Mouse (Mus musculus) stomach, embryonic 14.5 days (tissue): Measurements from ENCODE around the gene Slc1a2. TPM values are rescaled to one million over a fixed set of nuclear protein-coding genes. Genes with fewer than 3 reads are reported as not detected.

Source experiments
- ATAC-seq: fragments of 200-750 bp; cut with Nextera tagmentation; 2 replicates; pipeline ENCODE4 v1.8.0; 2017; ENCODE audit warnings: low read depth, moderate TSS enrichment; ENCODE audit not compliant: insufficient number of reproducible peaks, insufficient read depth, low FRiP score
- H3K27ac ChIP-seq: fragments of 300-500 bp; sonication (generic); 2 replicates; pipeline ENCODE4 v1.5.1; 2014; ENCODE audit warnings: mild to moderate bottlenecking, low read length, moderate library complexity, mixed read lengths
- H3K27me3 ChIP-seq: fragments of 300-500 bp; sonication (generic); 2 replicates; pipeline ENCODE4 v1.6.1; 2014; ENCODE audit warnings: low read length, control low read depth, mixed read lengths; ENCODE audit not compliant: control insufficient read depth, insufficient read depth
- H3K36me3 ChIP-seq: fragments of 300-500 bp; sonication (generic); 2 replicates; pipeline ENCODE4 v1.6.1; 2014; ENCODE audit warnings: mild to moderate bottlenecking, control low read depth, low read length, moderate library complexity, mixed read lengths; ENCODE audit not compliant: control insufficient read depth, insufficient read depth
- H3K4me1 ChIP-seq: fragments of 300-500 bp; sonication (generic); 2 replicates; pipeline ENCODE4 v1.6.1; 2014; ENCODE audit warnings: low read length, control low read depth, mixed read lengths; ENCODE audit not compliant: control insufficient read depth, insufficient read depth
- H3K4me2 ChIP-seq: fragments of 300-500 bp; sonication (generic); replicated peaks from 2 replicates; pipeline ENCODE4 v1.6.1; 2014; ENCODE audit warnings: low read depth, low read length, control low read depth
- H3K4me3 ChIP-seq: fragments of 300-500 bp; sonication (generic); 2 replicates; pipeline ENCODE4 v1.5.1; 2014; ENCODE audit warnings: low read depth, low read length, control low read depth
- H3K9ac ChIP-seq: fragments of 300-500 bp; sonication (generic); replicated peaks from 2 replicates; pipeline ENCODE4 v1.6.1; 2014; ENCODE audit warnings: low read depth, mild to moderate bottlenecking, control low read depth, low read length, moderate library complexity, mixed read lengths
- H3K9me3 ChIP-seq: fragments of 300-500 bp; sonication (generic); 2 replicates; pipeline ENCODE4 v1.6.1; 2016; ENCODE audit warnings: low read depth, low read length, control low read depth; ENCODE audit not compliant: control insufficient read depth
- WGBS: fragments of 180-500 bp; shearing (Covaris S2); extraction: QIAGEN DNeasy Blood & Tissue Kit; methylation state at CpG from one replicate; pipeline ENCODE4 v1.1.7; 2014; 5-methylcytosine and 5-hydroxymethylcytosine counted together
- polyA plus RNA-seq: library from polyadenylated mRNA; unstranded; fragments of >200 nt; fragmentation: Nextera tagmentation; extraction: Ambion mirVana; gene quantifications from 2 replicates; pipeline ENCODE4 v1.2.1, GENCODE M21; 2014

The Slc1a2 gene
- polyA plus RNA-seq, 1 experiment from 2014 or later, result 1.0 TPM

GRCm38 (mm10) chr2:102695541-102695940, 37.1 kb downstream of the Slc1a2 start:
- H3K36me3 ChIP-seq, result no peaks in the 10 kb centered on the region
- H3K4me1 ChIP-seq, result no peaks in the 10 kb centered on the region
- no peak overlapping the region for H3K4me2 ChIP-seq
- H3K4me3 ChIP-seq, result no peak overlapping the region
- H3K27me3 ChIP-seq, result no peaks in the 10 kb centered on the region
- H3K9ac ChIP-seq, result no peak overlapping the region
- ATAC-seq, result no peak
- H3K27ac ChIP-seq, result no peak overlapping the region
- no peaks in the 10 kb centered on the region for H3K9me3 ChIP-seq

GRCm38 (mm10) chr2:102697732-102698131, 39.3 kb downstream of the Slc1a2 start:
- Histone ChIP-seq H3K9ac (no peak overlapping the region), H3K4me2 (no peak overlapping the region), H3K4me3 (no peak overlapping the region), H3K27ac (no peak overlapping the region), H3K27me3 (no peaks in the 10 kb centered on the region), H3K4me1 (no peaks in the 10 kb centered on the region), H3K36me3 (no peaks in the 10 kb centered on the region), H3K9me3 (no peaks in the 10 kb centered on the region)
- WGBS, result 72% methylated on average over 2 of the region's 2 CpGs
- no peak for ATAC-seq

GRCm38 (mm10) chr2:102699921-102700320, 41.5 kb downstream of the Slc1a2 start:
- Histone ChIP-seq H3K4me1 (no peaks in the 10 kb centered on the region), H3K27me3 (no peaks in the 10 kb centered on the region), H3K36me3 (no peaks in the 10 kb centered on the region), H3K9ac (no peak overlapping the region), H3K4me2 (no peak overlapping the region), H3K4me3 (no peak overlapping the region), H3K27ac (no peak overlapping the region), H3K9me3 (no peaks in the 10 kb centered on the region)
- WGBS, result 88% methylated on average over 7 of the region's 7 CpGs
- ATAC-seq, result no peak

GRCm38 (mm10) chr2:102700695-102701094, 42.2 kb downstream of the Slc1a2 start:
- no peaks in the 10 kb centered on the region for H3K36me3 ChIP-seq
- no peaks in the 10 kb centered on the region for H3K9me3 ChIP-seq
- no peak overlapping the region for H3K4me2 ChIP-seq
- no peak for ATAC-seq
- no peaks in the 10 kb centered on the region for H3K27me3 ChIP-seq
- WGBS, result 94% methylated on average over 2 of the region's 2 CpGs
- no peak overlapping the region for H3K9ac ChIP-seq
- H3K4me3 ChIP-seq, result no peak overlapping the region
- H3K27ac ChIP-seq, result no peak overlapping the region
- H3K4me1 ChIP-seq, result no peaks in the 10 kb centered on the region

- no peaks in the 10 kb centered on the region for H3K9me3 ChIP-seq
- H3K27me3 ChIP-seq, result no peaks in the 10 kb centered on the region
- H3K4me3 ChIP-seq, result no peak overlapping the region
- no peak overlapping the region for H3K4me2 ChIP-seq
- no peaks in the 10 kb centered on the region for H3K4me1 ChIP-seq
- WGBS, result 88% methylated on average over 3 of the region's 3 CpGs
- no peak for ATAC-seq
- H3K27ac ChIP-seq, result no peak overlapping the region
- H3K36me3 ChIP-seq, result no peaks in the 10 kb centered on the region
- H3K9ac ChIP-seq, result no peak overlapping the region
These were observed 42.9 kb downstream of the Slc1a2 start for GRCm38 (mm10) chr2:102701382-102701781.

- H3K27ac ChIP-seq, result no peak overlapping the region
- no peaks in the 10 kb centered on the region for H3K9me3 ChIP-seq
- no peaks in the 10 kb centered on the region for H3K4me1 ChIP-seq
- no peak for ATAC-seq
- no peaks in the 10 kb centered on the region for H3K27me3 ChIP-seq
- H3K4me3 ChIP-seq, result no peak overlapping the region
- H3K36me3 ChIP-seq, result no peaks in the 10 kb centered on the region
- H3K4me2 ChIP-seq, result no peak overlapping the region
- 58% methylated on average over 3 of the region's 3 CpGs for whole genome bisulfite sequencing
- no peak overlapping the region for H3K9ac ChIP-seq
These were observed 45.1 kb downstream of the Slc1a2 start for GRCm38 (mm10) chr2:102703556-102703955.

- Histone ChIP-seq H3K9me3 (no peaks in the 10 kb centered on the region), H3K4me2 (no peak overlapping the region), H3K27ac (no peak overlapping the region), H3K9ac (no peak overlapping the region), H3K4me1 (no peaks in the 10 kb centered on the region), H3K36me3 (no peaks in the 10 kb centered on the region), H3K4me3 (no peak overlapping the region), H3K27me3 (no peaks in the 10 kb centered on the region)
- WGBS, result 57% methylated on average over 1 of the region's 1 CpGs
- ATAC-seq, result no peak
These were observed 46.3 kb downstream of the Slc1a2 start for GRCm38 (mm10) chr2:102704781-102705180.

GRCm38 (mm10) chr2:102711511-102711910, 53.1 kb downstream of the Slc1a2 start:
- Histone ChIP-seq H3K9me3 (no peaks in the 10 kb centered on the region), H3K4me2 (no peak overlapping the region), H3K4me3 (no peak overlapping the region), H3K4me1 (no peaks in the 10 kb centered on the region), H3K27ac (no peak overlapping the region), H3K9ac (no peak overlapping the region), H3K36me3 (no peaks in the 10 kb centered on the region), H3K27me3 (no peaks in the 10 kb centered on the region)
- ATAC-seq, result no peak
- WGBS, result 64% methylated on average over 5 of the region's 5 CpGs

GRCm38 (mm10) chr2:102712049-102712448, 53.6 kb downstream of the Slc1a2 start:
- no peak overlapping the region for H3K4me2 ChIP-seq
- no peaks in the 10 kb centered on the region for H3K4me1 ChIP-seq
- H3K4me3 ChIP-seq, result no peak overlapping the region
- 56% methylated on average over 4 of the region's 4 CpGs for WGBS
- H3K9me3 ChIP-seq, result no peaks in the 10 kb centered on the region
- no peak for ATAC-seq
- H3K27me3 ChIP-seq, result no peaks in the 10 kb centered on the region
- no peak overlapping the region for H3K9ac ChIP-seq
- H3K36me3 ChIP-seq, result no peaks in the 10 kb centered on the region
- no peak overlapping the region for H3K27ac ChIP-seq
